Mouse (Mus musculus): ENCODE results near the gene Tmem79. TPM values are rescaled to one million over a fixed set of nuclear protein-coding genes. Genes with fewer than 3 reads are reported as not detected.
"Not testable (repeated sequence)": the region's sequence is repeated elsewhere in the genome, so short reads cannot be mapped to it uniquely, and the experiment has no call there.

Gene Tmem79
- polyA plus RNA-seq, 1 experiment from 2014 or later, result 1.4 TPM

- not testable (repeated sequence) for H3K4me3 ChIP-seq (ENCODE audit: low read depth, low read length); H3K4me2 ChIP-seq (ENCODE audit: low read depth, low read length); H3K4me1 ChIP-seq (ENCODE audit: insufficient read depth); H3K36me3 ChIP-seq (replicated peaks; ENCODE audit: insufficient read depth, low read length); H3K27me3 ChIP-seq (ENCODE audit: insufficient read depth, low read length); H3K9me3 ChIP-seq (ENCODE audit: low read length); H3K27ac ChIP-seq (ENCODE audit: low read depth); ATAC-seq; H3K9ac ChIP-seq (replicated peaks); DNase-seq
- 73% methylated on average over 11 of the region's 11 CpGs for WGBS (ENCODE audit: insufficient replicate concordance)
Observed at GRCm38 (mm10) chr3:88281141-88281916, 54.6 kb downstream of the Tmem79 start.

GRCm38 (mm10) chr3:88280035-88280434, 55.9 kb downstream of the Tmem79 start:
- TF ChIP-seq EP300 (IDR thresholded peaks at IDR 0.05; ENCODE audit: low read depth) (no peak), CTCF (IDR thresholded peaks at IDR 0.05; ENCODE audit: low read depth) (no peak)
- 73% methylated on average over 2 of the region's 2 CpGs for WGBS (ENCODE audit: insufficient replicate concordance)
- no peak for DNase-seq
- Histone ChIP-seq H3K27ac (ENCODE audit: low read depth) (no peak overlapping the region), H3K36me3 (replicated peaks; ENCODE audit: insufficient read depth, low read length) (no peaks in the 10 kb centered on the region), H3K9me3 (ENCODE audit: low read length) (no peaks in the 10 kb centered on the region), H3K9ac (replicated peaks) (no peak overlapping the region), H3K4me3 (ENCODE audit: low read depth, low read length) (no peak overlapping the region), H3K4me1 (ENCODE audit: insufficient read depth) (no peaks in the 10 kb centered on the region), H3K4me2 (ENCODE audit: low read depth, low read length) (no peak overlapping the region), H3K27me3 (ENCODE audit: insufficient read depth, low read length) (no peaks in the 10 kb centered on the region)
- ATAC-seq, result no peak

Other genes with a start within 250 kb of the Tmem79 start
- 5.7 and 6.4 TPM in 2 replicates for gene Mef2d, start 193.8 kb downstream of the Tmem79 start, polyA plus RNA-seq (2015; fragmentation: Nextera tagmentation; extraction: Ambion mirVana)
- gene Rhbg, start 81.4 kb downstream of the Tmem79 start, polyA plus RNA-seq (2015; fragmentation: Nextera tagmentation; extraction: Ambion mirVana), result 6.5 and 7.0 TPM in 2 replicates
- 0.64 and 1.0 TPM in 2 replicates for gene Gm38392, start 48.9 kb downstream of the Tmem79 start, polyA plus RNA-seq (2015; fragmentation: Nextera tagmentation; extraction: Ambion mirVana)
- 6.2 and 7.0 TPM in 2 replicates for gene Tsacc, start 39.1 kb downstream of the Tmem79 start, polyA plus RNA-seq (2015; fragmentation: Nextera tagmentation; extraction: Ambion mirVana)
- 138 and 151 TPM in 2 replicates for gene Cct3, start 39.0 kb downstream of the Tmem79 start, polyA plus RNA-seq (2015; fragmentation: Nextera tagmentation; extraction: Ambion mirVana)
- gene Glmp, start 11.1 kb downstream of the Tmem79 start, polyA plus RNA-seq (2015; fragmentation: Nextera tagmentation; extraction: Ambion mirVana), result 111 and 114 TPM in 2 replicates
- 9.9 and 11.8 TPM in 2 replicates for gene Smg5, start 112 bp upstream of the Tmem79 start, polyA plus RNA-seq (2015; fragmentation: Nextera tagmentation; extraction: Ambion mirVana)
- 1.7 and 2.0 TPM in 2 replicates for gene Paqr6, start 28.4 kb upstream of the Tmem79 start, polyA plus RNA-seq (2015; fragmentation: Nextera tagmentation; extraction: Ambion mirVana)
- 0.43 and 0.62 TPM in 2 replicates for gene Bglap3, start 36.6 kb upstream of the Tmem79 start, polyA plus RNA-seq (2015; fragmentation: Nextera tagmentation; extraction: Ambion mirVana)
- not detected in 2 replicates for gene Bglap2, start 42.6 kb upstream of the Tmem79 start, polyA plus RNA-seq (2015; fragmentation: Nextera tagmentation; extraction: Ambion mirVana)
- gene Bglap, start 48.3 kb upstream of the Tmem79 start, polyA plus RNA-seq (2015; fragmentation: Nextera tagmentation; extraction: Ambion mirVana), result not detected in 2 replicates
- 59.5 and 64.3 TPM in 2 replicates for gene Pmf1, start 74.2 kb upstream of the Tmem79 start, polyA plus RNA-seq (2015; fragmentation: Nextera tagmentation; extraction: Ambion mirVana)
- gene Slc25a44, start 89.0 kb upstream of the Tmem79 start, polyA plus RNA-seq (2015; fragmentation: Nextera tagmentation; extraction: Ambion mirVana), result 9.0 and 9.2 TPM in 2 replicates
- 27.3 and 30.0 TPM in 2 replicates for gene Sema4a, start 125.0 kb upstream of the Tmem79 start, polyA plus RNA-seq (2015; fragmentation: Nextera tagmentation; extraction: Ambion mirVana)
- 68.4 and 73.4 TPM in 2 replicates for gene Lmna, start 173.8 kb upstream of the Tmem79 start, polyA plus RNA-seq (2015; fragmentation: Nextera tagmentation; extraction: Ambion mirVana)
- gene Mex3a, start 196.2 kb upstream of the Tmem79 start, polyA plus RNA-seq (2015; fragmentation: Nextera tagmentation; extraction: Ambion mirVana), result 0.37 and 0.51 TPM in 2 replicates
- gene Rab25, start 212.2 kb upstream of the Tmem79 start, polyA plus RNA-seq (2015; fragmentation: Nextera tagmentation; extraction: Ambion mirVana), result 0.13 and 0.29 TPM in 2 replicates
- 104 and 106 TPM in 2 replicates for gene Lamtor2, start 216.9 kb upstream of the Tmem79 start, polyA plus RNA-seq (2015; fragmentation: Nextera tagmentation; extraction: Ambion mirVana)
- 12.5 and 13.5 TPM in 2 replicates for gene Ubqln4, start 217.6 kb upstream of the Tmem79 start, polyA plus RNA-seq (2015; fragmentation: Nextera tagmentation; extraction: Ambion mirVana)
- gene Ssr2, start 239.7 kb upstream of the Tmem79 start, polyA plus RNA-seq (2015; fragmentation: Nextera tagmentation; extraction: Ambion mirVana), result 141 and 155 TPM in 2 replicates

Data from liver, postnatal 0 days (tissue).